Mouse (Mus musculus) olfactory bulb, adult 2 months (tissue): ENCODE results near the gene Ston2. TPM values are rescaled to one million over a fixed set of nuclear protein-coding genes. Genes with fewer than 3 reads are reported as not detected.

ENCODE experiments used
- H3K27ac ChIP-seq: fragments of 200-500 bp; 2 replicates; pipeline ENCODE4 v1.5.1; 2012; ENCODE audit warnings: low read depth, low read length; ENCODE audit not compliant: insufficient read depth
- H3K4me1 ChIP-seq: fragments of 200-500 bp; 2 replicates; pipeline ENCODE4 v1.6.1; 2012; ENCODE audit warnings: low read length; ENCODE audit not compliant: control insufficient read depth, insufficient read depth
- H3K4me3 ChIP-seq: fragments of 200-500 bp; 2 replicates; pipeline ENCODE4 v1.5.1; 2012; ENCODE audit warnings: mild to moderate bottlenecking, low read depth, low read length, moderate library complexity; ENCODE audit not compliant: insufficient read depth
- CTCF ChIP-seq: fragments of 200-500 bp; IDR thresholded peaks from 2 replicates; pipeline ENCODE4 v1.5.1; 2012; ENCODE audit warnings: low read depth, mild to moderate bottlenecking, low read length, moderate library complexity; ENCODE audit not compliant: insufficient read depth
- POLR2A ChIP-seq: fragments of 200-500 bp; IDR thresholded peaks from 2 replicates; pipeline ENCODE4 v1.6.1; 2012; ENCODE audit warnings: mild to moderate bottlenecking, low read depth, low read length, moderate library complexity; ENCODE audit not compliant: insufficient read depth
- WGBS: fragments of 180-500 bp; shearing (Covaris S2); methylation state at CpG from one replicate; pipeline ENCODE4 v1.1.7; 2018; 5-methylcytosine and 5-hydroxymethylcytosine counted together
- polyA plus RNA-seq: library from polyadenylated mRNA; stranded (reverse); fragments of >200 nt; gene quantifications from 2 replicates; pipeline ENCODE4 v1.2.4, GENCODE M21; 2012; ENCODE audit warnings: low replicate concordance; ENCODE audit not compliant: missing spikeins, insufficient read depth, insufficient read length

Gene Ston2
- polyA plus RNA-seq, 1 experiment: not detected

DNA sequence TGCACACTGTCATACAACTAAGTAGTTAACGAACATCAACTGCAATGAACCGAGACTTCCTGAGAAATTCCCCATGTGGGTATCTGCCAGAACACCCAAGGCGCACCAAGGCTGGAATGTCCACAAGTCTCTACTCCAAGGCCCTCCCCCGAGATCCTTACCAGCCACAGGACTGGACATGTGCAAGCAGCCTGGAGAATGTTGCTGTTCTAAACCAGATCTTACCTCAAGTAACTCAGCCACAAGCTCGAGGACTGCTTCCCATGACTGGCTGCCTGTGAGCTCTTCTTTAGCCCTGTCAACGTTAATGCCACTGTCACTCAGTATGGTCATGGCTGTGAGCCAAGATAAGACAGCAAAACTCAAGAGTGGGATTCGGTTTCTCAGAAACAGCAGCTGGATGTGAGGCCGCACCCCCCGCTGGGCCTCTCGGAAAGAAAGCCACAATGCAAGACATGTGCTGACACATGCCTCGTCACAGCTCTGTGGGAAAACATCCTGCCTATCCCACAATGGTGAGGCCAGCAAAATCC, 42.4 kb downstream of the Ston2 start:
- TF ChIP-seq CTCF (no peak), POLR2A (no peak)
- 0 out of 2 replicates have a peak overlapping the region, but pooled peaks have one; percentile 42 for H3K27ac ChIP-seq
- 56% methylated on average over 11 of the region's 11 CpGs for WGBS
- no peak overlapping the region for H3K4me3 ChIP-seq
- peaks cover 23% of the 10 kb centered on the region for H3K4me1 ChIP-seq

DNA sequence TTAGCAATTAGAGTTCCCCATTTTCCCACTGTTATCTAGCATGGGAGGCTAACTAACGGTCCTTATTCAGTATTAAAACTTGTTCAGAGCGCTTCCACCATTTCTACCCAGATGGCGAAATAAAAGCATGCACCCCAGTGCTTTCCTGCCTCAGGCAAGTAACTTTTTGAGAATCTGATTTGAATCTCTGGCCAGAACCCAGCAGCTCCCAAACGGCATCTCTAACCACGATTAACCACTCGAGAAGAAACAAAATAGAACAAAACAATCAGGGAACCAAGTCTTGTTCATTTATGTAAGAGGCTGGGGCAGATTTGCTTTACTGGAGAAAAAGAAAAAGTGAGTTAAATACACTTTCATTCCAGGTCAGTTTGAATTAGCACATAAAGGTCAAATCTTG, 44.1 kb downstream of the Ston2 start:
- H3K4me1 ChIP-seq: peaks cover 17% of the 10 kb centered on the region
- TF ChIP-seq CTCF: no peak
- no peak for TF ChIP-seq POLR2A
- no peak overlapping the region for H3K27ac ChIP-seq
- no peak overlapping the region for H3K4me3 ChIP-seq
- WGBS: 53% methylated on average over 6 of the region's 6 CpGs

DNA sequence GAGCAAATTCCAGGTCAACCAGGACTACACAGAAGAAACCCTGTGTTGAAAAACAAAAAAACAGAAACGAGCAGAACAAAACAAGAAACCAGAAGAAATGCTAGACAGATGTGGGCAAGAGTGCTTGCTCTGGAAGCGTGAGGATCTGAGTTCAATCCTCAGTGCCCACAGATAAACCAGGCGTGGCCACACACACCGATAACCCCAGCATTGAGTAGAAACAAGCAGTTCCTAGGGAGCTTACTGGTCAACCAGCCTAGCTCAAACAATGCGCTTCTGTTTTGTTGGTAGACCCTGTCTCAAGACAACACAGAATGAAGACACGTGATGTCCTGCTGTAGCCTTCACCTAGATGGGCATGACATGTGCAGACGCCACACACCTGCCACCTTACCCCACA, 45.3 kb downstream of the Ston2 start:
- WGBS: 97% methylated on average over 7 of the region's 7 CpGs
- TF ChIP-seq POLR2A (no peak), CTCF (no peak)
- no peak overlapping the region for H3K27ac ChIP-seq
- peaks cover 11% of the 10 kb centered on the region for H3K4me1 ChIP-seq
- H3K4me3 ChIP-seq: no peak overlapping the region

GRCm38 (mm10) chr12:91738381-91738780, 49.8 kb downstream of the Ston2 start:
- WGBS: 76% methylated on average over 4 of the region's 4 CpGs
- Histone ChIP-seq H3K4me3 (no peak overlapping the region), H3K27ac (no peak overlapping the region), H3K4me1 (no peaks in the 10 kb centered on the region)
- TF ChIP-seq CTCF (no peak), POLR2A (no peak)

- Histone ChIP-seq H3K4me1 (no peaks in the 10 kb centered on the region), H3K4me3 (no peak overlapping the region), H3K27ac (no peak overlapping the region)
- TF ChIP-seq CTCF: no peak
- no peak for TF ChIP-seq POLR2A
- 96% methylated on average over 15 of the region's 15 CpGs for WGBS
Measured at GRCm38 (mm10) chr12:91736221-91736980, 51.8 kb downstream of the Ston2 start.

- Histone ChIP-seq H3K4me1 (no peaks in the 10 kb centered on the region), H3K27ac (no peak overlapping the region), H3K4me3 (no peak overlapping the region)
- WGBS: 87% methylated on average over 15 of the region's 15 CpGs
- TF ChIP-seq POLR2A: no peak
- no peak for TF ChIP-seq CTCF
Measured at GRCm38 (mm10) chr12:91734246-91735027, 53.8 kb downstream of the Ston2 start.

DNA sequence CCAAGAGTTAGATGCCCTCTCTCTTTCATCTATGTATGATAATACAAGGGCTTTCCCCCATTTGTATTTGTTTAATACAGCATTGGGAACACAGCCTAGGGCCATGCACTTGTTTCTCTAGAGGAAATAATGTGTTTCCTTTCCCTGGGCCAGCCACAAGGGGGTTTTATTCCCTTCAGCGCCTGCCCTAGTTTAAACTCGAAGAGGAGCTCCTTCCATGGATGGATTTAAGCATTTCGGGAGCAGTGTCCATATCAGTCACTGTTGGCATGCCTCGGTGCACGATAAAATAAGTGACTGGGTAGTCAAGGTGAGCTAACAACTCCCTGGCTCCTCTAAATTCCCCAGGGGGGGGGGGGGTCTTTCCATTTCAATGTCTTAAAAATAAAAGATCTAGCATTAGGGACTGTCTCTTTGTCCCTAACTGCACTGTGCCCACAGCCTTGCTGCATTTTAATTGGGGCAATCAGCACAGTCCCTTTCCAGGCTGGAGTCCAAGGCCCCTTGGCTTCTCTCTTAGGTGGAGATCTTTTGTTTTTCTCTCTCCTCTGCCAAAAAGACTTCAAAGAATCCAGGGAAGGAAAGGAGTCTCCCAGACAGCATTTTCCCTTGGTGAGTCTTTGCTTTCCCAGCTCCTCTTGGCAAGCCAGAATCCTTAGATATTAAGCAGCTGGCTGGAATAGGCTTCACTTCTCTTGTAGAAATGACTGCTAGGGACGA, 55.3 kb downstream of the Ston2 start:
- no peaks in the 10 kb centered on the region for H3K4me1 ChIP-seq
- 43% methylated on average over 6 of the region's 6 CpGs for WGBS
- TF ChIP-seq POLR2A: no peak
- TF ChIP-seq CTCF: no peak
- no peak overlapping the region for H3K4me3 ChIP-seq
- H3K27ac ChIP-seq: no peak overlapping the region

GRCm38 (mm10) chr12:91726202-91726601, 62.0 kb downstream of the Ston2 start:
- WGBS: 91% methylated on average over 7 of the region's 7 CpGs
- no peaks in the 10 kb centered on the region for H3K4me1 ChIP-seq
- no peak overlapping the region for H3K27ac ChIP-seq
- TF ChIP-seq POLR2A (no peak), CTCF (no peak)
- no peak overlapping the region for H3K4me3 ChIP-seq
